Mouse (Mus musculus) heart, postnatal 0 days (tissue): ENCODE results near the gene Kmo.

Experiments used
- CTCF ChIP-seq: IDR thresholded peaks from 2 replicates; pipeline ENCODE4 v1.5.1; 2016; ENCODE audit warnings: antibody characterized with exemption, control low read depth, low read depth
- EP300 ChIP-seq: IDR thresholded peaks from 2 replicates; pipeline ENCODE4 v1.6.1; 2016; ENCODE audit warnings: antibody characterized with exemption, low read depth

GRCm38 (mm10) chr1:175691686-175692245 lies 71.6 kb downstream of the Kmo start:
- TF ChIP-seq CTCF (no peak), EP300 (no peak)
